Mouse (Mus musculus): ENCODE data around the gene Avil. TPM values are rescaled to one million over a fixed set of nuclear protein-coding genes. Genes with fewer than 3 reads are reported as not detected.

Gene Avil
- total RNA-seq, 2 experiments from 2014 or later: 0.47 to 0.69 TPM

DNA sequence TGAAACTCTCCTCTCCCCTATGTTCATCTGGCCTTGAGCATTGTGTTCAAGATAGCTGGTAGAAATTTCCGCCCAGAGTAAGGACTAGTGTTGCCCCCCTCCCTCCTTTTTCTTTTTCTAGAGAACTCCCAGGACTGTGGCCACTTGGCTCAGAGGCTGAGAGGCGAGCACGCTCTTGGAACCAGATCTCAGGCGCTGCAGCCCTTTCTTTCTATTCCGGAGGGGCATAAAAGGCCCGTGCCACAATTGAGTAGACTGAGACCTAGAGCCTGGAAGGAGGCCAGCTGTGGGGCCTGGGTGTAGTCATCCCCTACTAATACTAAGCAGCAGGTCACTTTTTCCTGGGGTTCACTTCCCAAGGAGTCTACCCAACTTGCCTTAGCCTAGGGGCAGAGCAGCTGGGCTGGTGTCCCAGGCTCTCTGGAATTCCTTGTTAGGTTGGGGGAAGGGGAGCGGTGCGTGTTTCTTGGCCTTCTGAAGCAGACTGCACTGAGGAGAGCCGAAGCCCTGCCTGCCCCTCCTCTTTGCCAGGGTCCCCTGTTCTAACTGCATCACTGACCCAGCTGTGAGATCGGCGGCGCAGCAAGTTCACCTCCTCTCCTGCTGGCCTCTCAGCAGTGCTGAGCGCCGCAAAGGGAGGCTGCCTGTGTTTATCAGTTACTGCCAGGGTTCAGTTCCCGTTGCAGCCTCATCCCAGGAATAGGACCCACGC lies 20.1 kb upstream of the Avil start:
- DNase-seq (ENCODE audit: extremely low spot score in 1 of 2, low spot score in 1 of 2): peak; percentile 49 to 56

DNA sequence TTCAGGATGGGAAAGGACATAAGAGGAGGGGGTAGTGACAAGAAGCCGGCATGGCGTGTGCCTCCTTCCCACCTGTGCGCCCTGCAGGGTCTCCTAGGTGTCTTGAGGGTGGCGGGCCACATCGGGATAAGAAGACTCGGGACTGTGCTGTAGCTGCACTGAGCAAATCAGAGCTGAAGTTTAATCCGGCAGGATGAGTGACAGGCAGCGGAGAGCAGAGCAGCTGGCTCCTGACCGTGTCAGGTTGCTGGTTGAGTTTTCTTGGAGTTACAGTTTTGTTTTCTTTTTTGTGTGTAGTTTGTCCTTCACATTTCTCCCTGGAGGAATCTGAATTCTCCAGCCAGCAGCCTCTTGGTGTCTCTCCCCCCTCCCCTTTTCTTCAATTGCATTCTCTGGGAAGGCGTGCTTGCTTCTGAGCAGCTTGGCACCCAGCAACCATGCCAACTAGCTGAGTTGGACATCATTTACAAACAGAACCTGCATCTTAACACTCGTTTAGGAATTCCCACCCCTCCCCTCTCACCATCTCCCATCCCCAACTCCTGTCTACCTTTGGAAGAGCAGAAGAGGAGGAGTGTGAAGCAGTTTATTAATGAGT lies 19.5 kb upstream of the Avil start:
- no peak for DNase-seq (ENCODE audit: extremely low spot score in 1 of 2, low spot score in 1 of 2)

DNA sequence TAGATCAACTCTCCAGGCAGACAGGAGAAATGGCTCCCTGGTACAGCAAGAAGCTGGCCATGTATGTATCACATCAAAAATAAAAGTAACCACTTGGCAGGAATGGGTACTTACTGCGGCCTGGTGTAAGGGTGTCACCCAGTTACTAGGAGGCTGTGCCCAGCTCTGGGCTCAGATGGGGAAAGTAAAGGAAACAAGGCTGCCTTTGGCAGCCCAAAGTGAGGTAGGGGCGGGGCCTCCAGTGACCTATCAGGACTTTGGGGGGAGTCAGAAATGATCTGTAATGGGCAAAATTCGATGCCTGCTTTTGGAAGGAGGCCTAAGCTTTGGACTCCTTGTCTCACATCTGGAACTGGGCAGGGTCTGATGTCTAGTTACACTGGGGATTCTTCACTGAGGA lies 18.8 kb upstream of the Avil start:
- DNase-seq (ENCODE audit: extremely low spot score in 1 of 2, low spot score in 1 of 2): no peak

DNA sequence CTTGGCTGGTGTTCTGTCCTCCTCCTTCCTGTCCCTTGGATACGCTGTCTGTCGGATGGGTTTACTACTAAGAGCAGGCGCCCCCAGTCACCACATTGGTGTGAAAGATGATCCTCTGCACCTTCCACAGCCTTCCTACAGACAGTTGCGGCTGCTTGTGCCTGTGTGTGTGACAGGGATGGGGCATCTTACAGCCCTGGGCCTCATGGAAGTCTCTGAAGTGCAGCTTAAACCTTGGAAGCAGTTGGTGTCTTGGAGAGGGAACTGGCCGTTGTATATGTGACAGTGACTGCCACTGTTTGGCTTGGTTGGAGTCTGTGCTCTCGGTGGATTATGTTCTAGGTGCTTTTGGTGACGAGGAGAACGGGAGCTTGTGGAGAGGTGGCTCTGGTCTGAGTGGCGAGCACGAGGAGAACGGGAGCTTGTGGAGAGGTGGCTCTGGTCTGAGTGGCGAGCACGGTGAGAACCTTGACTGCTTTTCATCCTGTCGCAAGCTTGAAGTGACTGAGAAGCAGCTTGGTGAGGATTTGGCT lies 17.2 kb upstream of the Avil start:
- no peak for DNase-seq (ENCODE audit: extremely low spot score in 1 of 2, low spot score in 1 of 2)

DNA sequence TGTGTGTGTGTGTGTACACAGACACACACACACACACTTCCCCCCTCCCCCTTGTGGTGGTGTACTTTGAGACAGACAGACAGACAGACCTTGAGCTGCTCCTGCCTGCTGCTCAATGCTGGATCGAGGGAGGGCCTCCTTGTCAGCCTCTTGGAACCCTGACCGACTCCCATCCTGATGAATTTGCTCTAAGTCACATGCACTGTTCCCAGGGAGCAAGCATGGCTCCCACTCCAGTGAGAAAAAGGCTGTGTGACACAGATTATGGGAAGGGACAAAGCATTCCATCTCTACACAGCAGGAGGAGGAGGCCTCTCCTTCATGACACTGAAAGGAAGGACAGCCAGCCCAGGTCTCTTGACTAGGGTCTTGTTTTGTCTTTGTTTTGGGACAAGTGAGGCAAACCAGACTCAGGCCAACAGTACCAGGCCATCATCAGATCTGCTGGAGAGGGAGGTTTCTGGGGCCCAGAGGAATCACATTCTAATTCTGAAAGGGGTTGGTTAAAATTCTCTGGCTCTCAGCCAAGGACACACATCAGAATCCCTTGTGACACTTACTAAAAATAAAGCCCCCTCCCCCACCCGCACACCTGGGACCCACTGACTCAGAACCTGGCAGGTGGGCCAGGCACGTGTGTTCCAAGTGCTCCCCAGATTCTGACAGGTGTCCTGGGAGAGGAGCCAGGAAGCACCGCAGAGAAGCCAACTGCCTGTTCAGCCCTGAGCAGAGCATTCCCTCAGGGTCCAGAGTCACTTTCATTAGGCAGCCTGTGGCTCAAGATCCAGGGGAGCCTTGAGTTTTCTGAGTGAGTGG lies 16.1 kb upstream of the Avil start:
- no peak for DNase-seq (ENCODE audit: extremely low spot score in 1 of 2, low spot score in 1 of 2)

DNA sequence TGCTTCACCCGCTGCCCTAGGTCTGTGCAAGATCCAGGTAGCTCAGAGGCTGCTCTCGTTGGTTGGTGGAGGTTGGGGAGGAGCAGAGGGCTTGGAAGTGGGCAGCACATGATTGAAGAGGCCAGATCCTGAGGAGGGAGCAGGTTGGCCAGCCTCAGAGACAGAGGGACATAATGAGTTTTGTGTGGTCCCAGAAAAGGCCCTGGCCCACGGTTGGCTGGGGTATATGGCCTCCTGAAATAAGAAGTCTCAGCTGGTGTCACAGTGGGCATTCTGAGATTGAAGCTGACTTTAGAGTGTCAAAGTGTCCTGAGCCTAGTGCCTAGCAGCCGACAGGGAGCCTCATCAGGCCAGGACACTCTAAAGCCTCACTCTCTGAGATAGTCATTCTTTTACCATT lies 15.4 kb upstream of the Avil start:
- no peak for DNase-seq (ENCODE audit: extremely low spot score in 1 of 2, low spot score in 1 of 2)

DNA sequence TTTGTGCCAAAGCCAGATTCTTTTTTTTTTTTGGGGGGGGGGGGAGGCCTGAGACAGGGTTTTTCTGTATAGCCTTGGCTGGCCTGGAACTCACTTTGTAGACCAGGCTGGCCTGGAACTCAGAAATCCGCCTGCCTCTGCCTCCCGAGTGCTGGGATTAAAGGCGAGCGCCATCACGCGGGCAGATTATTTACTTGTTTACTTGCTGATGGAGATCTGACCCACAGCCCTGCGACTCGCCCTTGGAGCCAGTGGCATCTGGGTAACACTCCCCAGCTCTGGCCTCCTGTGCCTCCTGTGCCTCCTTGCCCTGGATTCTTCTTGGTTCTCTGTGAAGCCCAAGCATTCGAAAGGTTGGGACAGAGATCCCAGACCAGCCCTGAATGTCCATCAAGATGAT lies 14.9 kb upstream of the Avil start:
- no peak for DNase-seq (ENCODE audit: extremely low spot score in 1 of 2, low spot score in 1 of 2)

DNA sequence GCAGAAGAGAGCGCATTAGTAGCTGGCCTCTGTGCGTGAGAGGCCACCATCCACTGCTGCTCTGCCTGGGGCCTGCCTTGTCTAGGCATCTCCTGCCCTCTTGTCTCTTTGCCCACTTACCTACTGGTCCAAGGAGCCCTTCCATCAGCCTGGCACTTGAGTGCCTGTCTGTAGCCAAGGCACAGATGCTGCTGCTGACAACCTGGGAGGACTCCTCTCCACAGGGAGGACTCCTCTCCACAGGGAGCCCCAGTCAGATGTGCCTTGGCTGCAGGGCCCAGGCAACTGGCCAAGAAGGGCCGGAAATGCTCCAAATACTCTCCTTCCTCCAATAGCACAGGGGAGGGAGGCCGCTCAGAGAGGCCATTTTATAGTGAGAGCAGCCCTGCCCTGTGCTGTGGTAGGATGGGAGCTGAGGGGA lies 14.0 kb upstream of the Avil start:
- peak; percentile 53 to 60 for DNase-seq (ENCODE audit: extremely low spot score in 1 of 2, low spot score in 1 of 2)

DNA sequence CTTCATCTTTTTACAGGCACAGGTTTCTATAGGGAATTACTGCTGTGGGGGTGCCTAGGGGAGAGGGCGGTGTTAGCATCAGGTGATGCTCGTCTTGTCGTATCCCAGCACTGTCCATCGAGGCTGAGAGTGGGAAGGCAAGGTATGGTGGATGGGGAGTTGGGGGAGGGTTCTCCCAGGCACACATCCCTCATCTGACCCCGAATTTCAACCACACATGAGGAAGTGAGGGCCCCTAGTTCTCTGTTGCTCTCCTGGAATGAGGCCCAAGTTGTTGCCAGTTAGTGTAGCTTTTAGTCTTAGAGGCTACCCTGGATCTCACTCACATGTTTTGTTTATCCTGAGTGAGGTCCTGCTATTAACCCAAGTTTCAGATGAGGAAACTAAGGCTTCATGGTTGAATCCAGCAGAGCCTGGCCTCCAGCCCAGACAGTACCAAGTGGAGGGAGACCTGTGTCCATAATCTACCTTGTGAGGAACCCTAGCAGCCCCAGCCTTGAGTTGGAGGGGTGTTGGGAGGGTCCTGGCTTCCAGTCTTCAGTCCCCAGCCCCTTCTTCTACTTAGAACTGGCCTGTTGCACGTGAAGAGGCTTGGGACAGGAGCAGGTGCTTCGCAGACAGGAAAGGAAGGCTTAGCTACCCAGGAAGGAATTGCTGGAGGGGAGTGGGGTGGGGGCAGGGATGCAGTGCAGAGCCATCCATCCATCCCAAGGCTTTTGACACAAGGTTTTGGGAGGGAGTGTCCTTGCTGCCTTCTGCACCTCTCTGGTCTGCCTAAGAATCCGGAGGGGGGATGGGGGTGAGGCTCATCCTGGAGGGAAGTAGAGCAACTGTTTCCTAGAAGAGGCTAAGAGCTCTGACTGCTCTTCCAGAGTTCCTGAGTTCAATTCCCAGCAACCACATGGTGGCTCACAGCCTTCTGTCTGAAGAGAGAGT lies 13.1 kb upstream of the Avil start:
- no peak for DNase-seq (ENCODE audit: extremely low spot score in 1 of 2, low spot score in 1 of 2)

DNA sequence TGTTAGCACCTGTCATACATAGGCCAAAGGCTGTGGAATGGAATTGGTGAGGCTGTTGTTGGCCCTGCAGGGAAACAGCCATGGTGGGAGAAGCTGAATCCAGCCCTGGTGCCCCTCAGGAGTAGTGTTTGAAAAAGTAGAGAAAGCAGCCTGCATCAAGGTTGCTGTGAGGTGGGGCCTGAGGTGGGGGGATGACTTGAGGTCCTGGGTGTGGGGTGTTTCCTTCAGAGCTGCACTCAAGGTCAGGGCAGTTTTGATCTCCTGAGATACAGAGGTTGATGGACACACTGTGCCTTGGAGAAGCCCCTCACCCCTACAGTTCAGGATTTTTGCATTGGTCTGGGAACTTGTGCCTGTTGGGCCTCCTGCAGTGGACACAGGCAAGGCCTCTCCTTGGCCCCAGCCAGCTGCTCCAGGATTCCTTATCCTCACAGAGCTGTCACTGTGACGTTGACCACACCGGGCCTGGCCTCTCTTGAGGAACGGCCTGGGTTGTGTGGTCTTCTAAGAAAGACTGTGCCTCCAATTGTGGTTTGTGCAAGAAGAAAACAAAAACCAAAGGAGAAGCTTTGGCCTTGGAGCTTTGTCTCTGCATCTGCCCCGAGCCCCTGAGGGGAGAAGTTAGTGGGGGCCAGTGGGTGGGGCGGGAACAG lies 11.9 kb upstream of the Avil start:
- no peak for DNase-seq (ENCODE audit: extremely low spot score in 1 of 2, low spot score in 1 of 2)

DNA sequence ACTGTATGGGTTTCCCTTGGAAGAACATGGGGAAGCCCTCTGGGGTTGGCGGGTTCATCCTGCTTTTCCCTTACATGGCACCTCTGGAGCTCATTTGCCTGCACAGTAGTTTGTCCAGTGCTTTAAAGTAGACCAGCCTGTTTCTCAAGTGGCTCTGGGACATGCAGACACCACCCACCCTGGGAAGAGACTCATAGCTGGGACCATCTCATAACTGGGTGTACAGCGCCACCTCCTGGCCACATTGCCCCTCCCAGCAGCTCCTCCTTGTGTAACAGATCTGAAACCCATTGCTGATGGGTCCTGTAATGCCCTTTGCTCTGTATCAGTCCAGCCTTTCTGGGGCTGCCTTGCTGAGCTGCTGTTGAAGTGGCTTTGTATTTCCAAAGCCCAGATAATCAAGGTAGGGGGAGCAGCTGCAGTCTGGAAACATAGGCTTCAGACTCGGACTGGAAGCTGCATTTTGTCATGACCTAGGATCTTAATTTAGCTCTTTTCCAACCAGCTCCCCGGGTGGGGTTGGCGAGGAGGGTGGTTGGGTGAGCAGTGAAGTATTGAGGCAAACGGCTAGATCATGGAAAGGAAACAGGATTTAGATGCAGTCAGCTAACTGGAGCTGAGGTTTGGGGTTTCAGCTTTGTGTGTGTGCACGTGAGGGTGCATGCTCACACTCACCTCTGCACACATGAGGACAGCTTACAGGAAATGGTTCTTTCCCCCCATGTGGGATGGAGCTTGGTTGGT lies 10.0 kb upstream of the Avil start:
- DNase-seq (ENCODE audit: extremely low spot score in 1 of 2, low spot score in 1 of 2): peak; percentile 75 to 93

DNA sequence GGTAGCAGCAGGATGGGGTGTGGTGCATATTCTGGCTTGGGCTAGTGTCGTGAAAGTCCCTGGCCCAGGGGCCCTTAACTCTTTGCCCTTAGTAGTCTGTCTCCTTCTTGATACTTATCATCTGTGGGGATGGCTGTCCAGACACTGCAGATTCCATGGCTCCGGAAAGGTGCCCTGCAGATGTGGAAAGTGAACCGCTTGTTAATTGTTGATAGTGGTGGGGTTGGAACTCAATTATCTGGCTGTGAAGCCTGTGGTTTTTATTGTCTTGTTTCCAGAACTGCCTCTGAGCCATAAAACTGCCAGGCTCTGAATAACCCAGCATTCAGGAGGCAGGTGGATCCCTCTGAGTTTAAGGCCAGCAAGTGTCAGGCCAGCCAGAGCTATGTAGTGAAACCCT lies 8.8 kb upstream of the Avil start:
- DNase-seq (ENCODE audit: extremely low spot score in 1 of 2, low spot score in 1 of 2): no peak

DNA sequence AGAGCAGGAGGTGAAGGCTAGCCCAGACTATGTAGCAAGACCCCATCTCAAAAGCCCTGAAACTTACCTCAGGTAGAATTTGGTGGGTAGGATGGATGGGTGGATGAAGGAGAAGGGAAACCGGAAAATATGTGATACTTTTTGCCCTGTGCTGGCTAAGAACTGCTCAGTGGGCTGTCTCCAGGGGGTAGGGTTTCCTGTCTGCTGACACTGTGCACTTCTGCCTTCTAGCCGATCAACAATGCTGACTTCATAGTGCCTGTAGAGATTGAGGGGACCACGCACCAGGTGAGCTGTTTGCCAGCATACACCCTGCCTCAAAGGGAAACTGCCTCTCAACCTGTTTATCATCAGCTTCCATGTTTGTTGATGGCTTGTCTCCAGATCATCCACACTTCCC lies 6.9 kb upstream of the Avil start:
- DNase-seq (ENCODE audit: extremely low spot score in 1 of 2, low spot score in 1 of 2): no peak

DNA sequence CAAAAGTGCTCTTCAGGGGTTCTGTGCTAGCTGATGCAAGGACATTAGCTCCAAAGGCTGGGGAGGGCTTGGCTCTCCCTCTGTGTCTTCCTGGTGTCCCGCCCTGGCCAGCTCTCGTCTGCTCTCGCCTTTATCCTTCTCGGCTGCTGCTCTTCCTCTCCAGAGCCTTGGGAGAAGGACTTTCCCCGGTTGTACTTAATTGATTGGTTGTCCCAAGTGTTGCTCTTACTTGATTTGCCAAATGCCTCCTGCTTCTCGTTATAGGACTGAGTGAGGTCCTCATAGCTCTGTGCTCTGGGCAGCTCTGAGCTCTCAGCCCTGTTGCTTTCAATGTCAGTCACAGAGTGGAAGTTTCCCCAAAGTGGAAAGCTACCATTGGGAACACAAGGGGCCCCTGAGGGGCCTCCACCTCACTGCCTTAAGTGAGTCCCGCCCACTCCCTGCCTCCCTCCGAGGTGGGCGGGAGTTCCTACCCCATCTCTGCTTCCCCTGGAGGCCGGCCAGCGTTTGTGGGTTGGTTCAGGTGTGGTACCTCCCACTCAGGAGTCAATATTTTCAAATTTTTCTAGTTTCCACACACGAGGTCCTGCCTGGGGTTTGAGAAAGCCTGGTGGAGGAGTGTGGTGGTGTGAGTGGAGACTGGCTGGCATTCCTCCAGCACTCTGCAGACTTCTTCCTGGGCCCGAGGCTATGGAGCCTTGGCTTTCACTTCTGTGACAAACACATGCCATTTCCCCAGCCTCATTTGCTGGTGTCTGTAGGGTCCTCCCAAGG lies 3.0 kb upstream of the Avil start:
- no peak for DNase-seq (ENCODE audit: extremely low spot score in 1 of 2, low spot score in 1 of 2)

DNA sequence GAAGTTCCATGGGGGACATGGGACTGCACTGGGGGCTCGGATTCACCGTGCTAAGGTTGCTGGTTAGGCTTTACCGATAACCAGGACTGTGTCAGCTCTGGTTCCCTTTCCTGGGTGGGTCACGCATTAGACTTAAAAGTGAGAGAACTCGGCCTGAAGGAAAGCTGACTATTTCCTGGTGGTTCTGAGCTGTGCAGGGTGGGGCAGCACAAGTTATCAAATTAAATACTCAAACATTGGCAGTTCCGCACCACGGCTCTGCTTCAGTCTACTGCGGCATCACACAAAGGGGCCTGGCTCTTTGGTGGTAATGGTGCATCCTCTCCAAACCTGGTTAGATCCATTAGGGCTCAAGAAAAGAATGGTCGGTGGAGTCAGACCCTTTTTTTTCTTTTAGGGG lies 788 bp downstream of the Avil start:
- DNase-seq (ENCODE audit: extremely low spot score in 1 of 2, low spot score in 1 of 2): no peak

DNA sequence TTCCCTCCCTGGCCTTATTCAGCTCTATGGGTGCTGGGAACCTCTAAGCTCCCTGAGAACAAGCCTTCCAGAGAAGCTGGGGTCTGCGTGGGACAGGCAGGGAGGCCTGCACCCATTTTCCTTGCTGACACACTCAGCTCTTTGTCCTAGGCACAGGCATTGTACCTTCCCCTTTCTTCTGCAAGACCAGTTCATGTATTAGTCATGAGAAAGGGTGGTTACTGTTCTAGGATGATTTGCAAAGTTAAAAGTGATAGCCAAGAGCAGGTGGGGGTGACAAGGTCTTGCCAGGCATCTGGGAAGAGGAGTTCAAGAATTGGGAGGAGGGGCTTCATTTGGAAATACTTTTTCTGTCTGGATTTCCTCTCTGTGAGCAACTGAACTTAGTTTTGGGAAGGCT lies 1.5 kb downstream of the Avil start:
- no peak for DNase-seq (ENCODE audit: extremely low spot score in 1 of 2, low spot score in 1 of 2)

DNA sequence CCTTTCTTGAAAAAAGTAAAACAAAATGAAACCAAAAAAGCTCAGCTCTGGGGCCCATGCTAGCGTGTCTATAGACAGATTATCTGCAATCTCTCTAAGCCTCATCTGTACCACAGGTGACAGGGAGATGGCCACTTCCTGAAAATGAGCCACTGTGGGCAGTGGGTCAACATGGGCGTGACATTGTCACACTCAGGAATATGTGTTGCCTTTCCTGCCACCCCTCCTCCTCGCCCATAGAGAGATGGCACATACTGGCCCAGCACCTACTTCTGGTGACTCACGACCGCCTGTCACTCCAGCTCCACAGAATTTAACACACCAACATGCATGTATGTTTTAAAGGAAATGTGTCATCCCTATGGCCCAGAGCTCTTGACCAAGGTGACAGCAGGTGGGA lies 2.3 kb downstream of the Avil start:
- no peak for DNase-seq (ENCODE audit: extremely low spot score in 1 of 2, low spot score in 1 of 2)

DNA sequence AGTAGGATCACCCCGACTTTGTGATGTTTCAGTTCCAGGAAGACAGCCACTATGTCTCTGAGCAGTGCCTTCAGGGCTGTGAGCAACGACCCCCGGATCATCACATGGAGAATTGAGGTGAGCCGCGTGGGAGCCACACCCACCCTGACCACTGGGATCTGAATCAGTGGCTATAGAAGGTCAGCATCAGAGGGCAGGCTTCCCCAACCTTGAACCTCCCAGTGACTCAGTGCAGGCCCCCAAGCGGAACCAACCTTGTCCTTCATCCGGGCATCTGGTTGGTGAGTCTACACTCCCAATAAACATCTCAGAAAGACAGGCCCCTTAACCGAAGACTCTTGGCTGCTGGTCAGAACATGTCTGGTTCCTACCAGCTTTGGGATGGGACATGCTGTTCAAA lies 2.8 kb downstream of the Avil start:
- DNase-seq (ENCODE audit: extremely low spot score in 1 of 2, low spot score in 1 of 2): no peak

Measured in layer of hippocampus, postnatal 25 days (tissue).